In genomic region chr5:110595341-110595740, GRCm38 (mm10) we compare ENCODE assay signal across 12 mouse cellular contexts. TPM values are rescaled to one million over a fixed set of nuclear protein-coding genes. Genes with fewer than 3 reads are reported as not detected.
DNase-seq lines count a peak whose midpoint lies in the region; ATAC-seq lines count a peak whose summit lies in the region.
"Had no signal": no experiment of that assay in that cellular context is flagged by ENCODE, and none has a peak within 500 bp of the region (broad histone marks: within the 10 kb centered on the region; RNA-seq: fewer than 3 reads in every experiment).

No protein-coding gene starts in this region.

- H3K9me3 ChIP-seq in hindbrain, embryonic 10.5 days, result no peaks in the 10 kb centered on the region
- H3K9me3 ChIP-seq: heart, embryonic 13.5 days had no signal

- H3K27ac ChIP-seq in hindbrain, embryonic 10.5 days, result no peak overlapping the region
- H3K27ac ChIP-seq: heart, embryonic 13.5 days; liver, embryonic 14.5 days had no signal

- H3K36me3 ChIP-seq in hindbrain, embryonic 10.5 days, result no peaks in the 10 kb centered on the region
- H3K36me3 ChIP-seq: heart, embryonic 13.5 days had no signal

- H3K27me3 ChIP-seq in hindbrain, embryonic 10.5 days (ENCODE audit: insufficient read depth, poor library complexity, severe bottlenecking), result no peaks in the 10 kb centered on the region

- DNase-seq in left cerebral cortex, adult 18-20 months (ENCODE audit: low spot score in 2 of 2), result peak; percentile 61 to 73
- no peak for DNase-seq in left cerebral cortex, adult 11 months (ENCODE audit: low spot score)
- peak; percentile 83 for DNase-seq in CD4-positive, CD25-positive, alpha-beta regulatory T cell, adult 2 months (ENCODE audit: low read depth, low spot score)
- no peak for DNase-seq in heart, adult 18-20 months
- DNase-seq in hindbrain, embryonic 10.5 days (ENCODE audit: low spot score), result no peak
- DNase-seq: adrenal gland, adult 2 months; gastrocnemius, postnatal 10 days; lung, postnatal 4 days had no signal

- H3K4me1 ChIP-seq in hindbrain, embryonic 10.5 days (replicated peaks), result peaks cover 6% of the 10 kb centered on the region

- ATAC-seq in common myeloid progenitor, adult 5-6 weeks (replicated peaks; ENCODE audit: low read depth, poor library complexity, severe bottlenecking), result peak; percentile 45; the same call in 1 of the 2 replicates
- ATAC-seq in megakaryocyte progenitor cell, adult 5-6 weeks (replicated peaks; ENCODE audit: poor library complexity), result peak; percentile 46

- H3K4me3 ChIP-seq in hindbrain, embryonic 10.5 days, result no peak overlapping the region
- H3K4me3 ChIP-seq: heart, embryonic 13.5 days had no signal

- 94% methylated on average over 10 of the region's 10 CpGs for WGBS in hindbrain, embryonic 10.5 days

RNA-seq across cellular contexts. Expression of gene Galnt9, which starts 51.2 kb away (rescaled TPM):
- total RNA-seq in left cerebral cortex, adult 18-20 months (2021), result 100 to 1,000 TPM in 1 of 2 experiments, 10 to 100 TPM in 1; 87.0 to 117 TPM
- total RNA-seq in common myeloid progenitor, adult 5-6 weeks (2017), result not detected in 2 replicates
- total RNA-seq in megakaryocyte progenitor cell, adult 5-6 weeks (2015), result 0.39 TPM in 1 of 2 replicates, not detected in the other
- total RNA-seq in megakaryocyte progenitor cell, adult 5-6 weeks (2017), result 0.12 TPM in 1 of 2 replicates, not detected in the other
- under 1 TPM in 1 of 2 experiments, not detected in 1; 0.13 TPM for total RNA-seq in heart, adult 18-20 months (2021)
- polyA plus RNA-seq in hindbrain, embryonic 10.5 days (2016; fragmentation: Nextera tagmentation; extraction: Ambion mirVana), result 4.5 and 6.4 TPM in 2 replicates
- polyA plus RNA-seq: heart, embryonic 13.5 days had no signal

RNA-seq across cellular contexts. Expression of gene Noc4l, which starts 57.9 kb away (rescaled TPM):
- 10 to 100 TPM; 25.2 to 28.3 TPM for total RNA-seq in left cerebral cortex, adult 18-20 months (2021)
- 41.3 and 50.4 TPM in 2 replicates for total RNA-seq in common myeloid progenitor, adult 5-6 weeks (2017)
- 33.4 and 34.3 TPM in 2 replicates for total RNA-seq in megakaryocyte progenitor cell, adult 5-6 weeks (2015)
- 39.2 and 39.3 TPM in 2 replicates for total RNA-seq in megakaryocyte progenitor cell, adult 5-6 weeks (2017)
- 10 to 100 TPM; 13.6 to 14.4 TPM for total RNA-seq in heart, adult 18-20 months (2021)
- 78.6 and 81.2 TPM in 2 replicates for polyA plus RNA-seq in hindbrain, embryonic 10.5 days (2016; fragmentation: Nextera tagmentation; extraction: Ambion mirVana)

RNA-seq across cellular contexts. Expression of gene Ddx51, which starts 57.9 kb away (rescaled TPM):
- total RNA-seq in left cerebral cortex, adult 18-20 months (2021), result 10 to 100 TPM; 22.2 to 24.7 TPM
- total RNA-seq in common myeloid progenitor, adult 5-6 weeks (2017), result 7.9 and 10.3 TPM in 2 replicates
- 15.9 and 19.0 TPM in 2 replicates for total RNA-seq in megakaryocyte progenitor cell, adult 5-6 weeks (2015)
- total RNA-seq in megakaryocyte progenitor cell, adult 5-6 weeks (2017), result 8.3 and 9.5 TPM in 2 replicates
- 10 to 100 TPM in 1 of 2 experiments, 1 to 10 TPM in 1; 9.4 to 10.3 TPM for total RNA-seq in heart, adult 18-20 months (2021)
- 25.7 and 33.7 TPM in 2 replicates for polyA plus RNA-seq in hindbrain, embryonic 10.5 days (2016; fragmentation: Nextera tagmentation; extraction: Ambion mirVana)

Comparison
In these comparisons a context has a peak if more than half of its experiments do, and no peak if none do; other contexts are left out.
1. DNase-seq: peak in left cerebral cortex, adult 18-20 months (2 of 2) and CD4-positive, CD25-positive, alpha-beta regulatory T cell, adult 2 months (single experiment); none in left cerebral cortex, adult 11 months (single experiment), heart, adult 18-20 months (0 of 2) and hindbrain, embryonic 10.5 days (single experiment).
2. RNA of gene Galnt9, which starts 51.2 kb away (total RNA-seq): 87.0 to 117 TPM in left cerebral cortex, adult 18-20 months; 0.13 TPM in heart, adult 18-20 months, 0.12 to 0.39 TPM in megakaryocyte progenitor cell, adult 5-6 weeks and not detected in common myeloid progenitor, adult 5-6 weeks; every median in the first group is over 10 times any median in the second.